Comparison of ENCODE assay signal across 9 mouse cellular contexts in genomic region chr11:103698226-103698625, GRCm38 (mm10). TPM values are rescaled to one million over a fixed set of nuclear protein-coding genes. Genes with fewer than 3 reads are reported as not detected.
A peak's percentile ranks its signal among the peaks of the same experiment; 100 is the strongest.
DNase-seq lines count a peak whose midpoint lies in the region; ATAC-seq and TF ChIP-seq lines count a peak whose summit lies in the region.
"Had no signal": no experiment of that assay in that cellular context is flagged by ENCODE, and none has a peak within 500 bp of the region (broad histone marks: within the 10 kb centered on the region; RNA-seq: fewer than 3 reads in every experiment).

No protein-coding gene starts in this region.

- no peak overlapping the region for H3K27ac ChIP-seq in ES-E14 (ENCODE audit: insufficient read depth, low read depth, low read length, poor library complexity, severe bottlenecking)
- peak overlapping the region; percentile 99 to 100 for H3K27ac ChIP-seq in heart, embryonic 14.5 days (replicated peaks in 1 of 2; ENCODE audit: control insufficient read depth in 1 of 2, insufficient read depth in 1 of 2, low read depth in 2 of 2, low read length in 2 of 2)
- H3K27ac ChIP-seq in liver, embryonic 15.5 days (replicated peaks): peak overlapping the region; percentile 90

- intact Hi-C loops in heart, postnatal 36 days (cut with DNase I): no loop called here

- in situ Hi-C loops in ES-E14 (cut with MboI; ENCODE audit: low sequenced_read_pairs in 2 of 2, unreplicated experiment in 2 of 2): no loop called here

- no peaks in the 10 kb centered on the region for H3K4me1 ChIP-seq in ES-E14 (ENCODE audit: control insufficient read depth in 2 of 2, insufficient read depth in 2 of 2, low read length in 2 of 2, poor library complexity in 1 of 2)
- peaks cover 0 to 7% of the 10 kb centered on the region in 2 experiments; a peak in 1 of 4 replicates for H3K4me1 ChIP-seq in heart, embryonic 14.5 days (ENCODE audit: control insufficient read depth in 2 of 2, insufficient read depth in 2 of 2, low read length in 2 of 2)
- peaks cover 24% of the 10 kb centered on the region for H3K4me1 ChIP-seq in liver, embryonic 15.5 days (replicated peaks)

- no peaks in the 10 kb centered on the region for H3K27me3 ChIP-seq in heart, embryonic 14.5 days (ENCODE audit: control insufficient read depth, insufficient read depth, low read length)
- H3K27me3 ChIP-seq in liver, embryonic 15.5 days: no peaks in the 10 kb centered on the region

- H3K36me3 ChIP-seq in ES-E14 (ENCODE audit: control insufficient read depth, insufficient read depth, low read length, poor library complexity, severe bottlenecking): no peaks in the 10 kb centered on the region
- peaks cover 7% of the 10 kb centered on the region for H3K36me3 ChIP-seq in heart, embryonic 14.5 days (ENCODE audit: control insufficient read depth, insufficient read depth, low read length)
- H3K36me3 ChIP-seq in liver, embryonic 15.5 days (replicated peaks): 0 out of 2 replicates have a peak, but pooled peaks cover 3% of the 10 kb centered on the region

- WGBS in heart, embryonic 14.5 days: 61% methylated on average over 2 of the region's 2 CpGs
- WGBS in liver, embryonic 15.5 days (ENCODE audit: insufficient replicate concordance): 78% methylated on average over 2 of the region's 2 CpGs

- ATAC-seq in heart, embryonic 14.5 days (ENCODE audit: insufficient number of reproducible peaks, insufficient read depth, low FRiP score, low read depth): no peak
- no peak for ATAC-seq in liver, embryonic 15.5 days (ENCODE audit: insufficient read depth)

- H3K4me2 ChIP-seq in heart, embryonic 14.5 days (ENCODE audit: low read length): peak overlapping the region; percentile 80
- H3K4me2 ChIP-seq in liver, embryonic 15.5 days: peak overlapping the region; percentile 71

- H3K9me3 ChIP-seq in ES-E14 (ENCODE audit: control insufficient read depth, insufficient read depth, low read depth, low read length): no peaks in the 10 kb centered on the region
- H3K9me3 ChIP-seq in heart, embryonic 14.5 days (ENCODE audit: control insufficient read depth, low read length): no peaks in the 10 kb centered on the region
- H3K9me3 ChIP-seq in liver, embryonic 15.5 days (replicated peaks): no peaks in the 10 kb centered on the region

- H3K9ac ChIP-seq in ES-E14 (ENCODE audit: insufficient read depth, low read depth, low read length, poor library complexity, severe bottlenecking): peak overlapping the region; percentile 96; the same call in 1 of the 2 replicates
- H3K9ac ChIP-seq in heart, embryonic 14.5 days (ENCODE audit: low read length): peak overlapping the region; percentile 92
- peak overlapping the region; percentile 79 for H3K9ac ChIP-seq in liver, embryonic 15.5 days

- peak overlapping the region; percentile 77 to 100 for H3K4me3 ChIP-seq in ES-E14 (ENCODE audit: insufficient read depth in 1 of 2, low read depth in 1 of 2, low read length in 2 of 2, poor library complexity in 1 of 2, severe bottlenecking in 1 of 2)
- H3K4me3 ChIP-seq in heart, embryonic 14.5 days (ENCODE audit: control insufficient read depth in 1 of 2, insufficient read depth in 1 of 2, low read depth in 1 of 2, low read length in 2 of 2): peak overlapping the region; percentile 84 to 95; a peak in 3 of 4 replicates
- peak overlapping the region; percentile 90 for H3K4me3 ChIP-seq in liver, embryonic 15.5 days (replicated peaks)

- peak; percentile 37 to 58 for DNase-seq in heart, adult 18-20 months
- no peak for DNase-seq in heart, postnatal 36 days
- no peak for DNase-seq in ES-E14 (ENCODE audit: low read depth, low spot score)
- DNase-seq in natural killer cell, adult 2 months (ENCODE audit: low spot score in 2 of 2): no peak
- DNase-seq in spleen, adult 18-20 months: no peak
- DNase-seq in cerebellum, adult 9-10 months: no peak

TF ChIP-seq in ES-E14, 5 proteins besides CTCF, POLR2A, EP300 and RAD21:
- TF ChIP-seq CHD2 (IDR thresholded peaks at IDR 0.05; ENCODE audit: low read depth, low read length) (no peak), HCFC1 (IDR thresholded peaks at IDR 0.05; ENCODE audit: borderline replicate concordance, insufficient read depth, low read length) (no peak), ZNF384 (IDR thresholded peaks at IDR 0.05; ENCODE audit: low read depth, low read length) (no peak), ZC3H11A (IDR thresholded peaks at IDR 0.05; ENCODE audit: borderline replicate concordance, low read depth, low read length) (no peak), MAFK (IDR thresholded peaks at IDR 0.05; ENCODE audit: insufficient read depth, low read depth, low read length) (no peak)

RNA-seq across cellular contexts. Expression of gene Gosr2, which starts 0.5 kb away (rescaled TPM):
- 10 to 100 TPM; 31.1 to 32.8 TPM for total RNA-seq in heart, adult 18-20 months (2021)
- total RNA-seq in heart, postnatal 36 days (2021): 10 to 100 TPM; 34.7 to 34.9 TPM
- 47.6 and 70.2 TPM in 2 replicates for total RNA-seq in ES-E14 (2012; rRNA removed)
- 60.4 and 63.5 TPM in 2 replicates for polyA plus RNA-seq in heart, embryonic 14.5 days (2014; fragmentation: Nextera tagmentation; extraction: Ambion mirVana)
- polyA plus RNA-seq in liver, embryonic 15.5 days (2015; fragmentation: Nextera tagmentation; extraction: Ambion mirVana): 37.2 and 38.6 TPM in 2 replicates

RNA-seq across cellular contexts. Expression of gene Rprml, which starts 48.9 kb away (rescaled TPM):
- total RNA-seq in heart, adult 18-20 months (2021): not detected
- total RNA-seq in heart, postnatal 36 days (2021): not detected
- total RNA-seq in ES-E14 (2012; rRNA removed): 0.49 and 0.63 TPM in 2 replicates
- polyA plus RNA-seq in heart, embryonic 14.5 days (2014; fragmentation: Nextera tagmentation; extraction: Ambion mirVana): not detected in 2 replicates
- polyA plus RNA-seq in liver, embryonic 15.5 days (2015; fragmentation: Nextera tagmentation; extraction: Ambion mirVana): not detected in 2 replicates

RNA-seq across cellular contexts. Expression of gene Wnt9b, which starts 51.4 kb away (rescaled TPM):
- total RNA-seq in heart, adult 18-20 months (2021): under 1 TPM; 0.77 to 0.79 TPM
- 1 to 10 TPM in 1 of 2 experiments, under 1 TPM in 1; 0.83 to 1.0 TPM for total RNA-seq in heart, postnatal 36 days (2021)
- 0.09 and 0.11 TPM in 2 replicates for total RNA-seq in ES-E14 (2012; rRNA removed)
- polyA plus RNA-seq in heart, embryonic 14.5 days (2014; fragmentation: Nextera tagmentation; extraction: Ambion mirVana): 0.45 and 0.65 TPM in 2 replicates
- polyA plus RNA-seq in liver, embryonic 15.5 days (2015; fragmentation: Nextera tagmentation; extraction: Ambion mirVana): 0.05 and 0.06 TPM in 2 replicates

RNA-seq across cellular contexts. Expression of gene Lyzl6, which starts 59.5 kb away (rescaled TPM):
- not detected for total RNA-seq in heart, adult 18-20 months (2021)
- not detected for total RNA-seq in heart, postnatal 36 days (2021)
- total RNA-seq in ES-E14 (2012; rRNA removed): not detected in 2 replicates
- polyA plus RNA-seq in heart, embryonic 14.5 days (2014; fragmentation: Nextera tagmentation; extraction: Ambion mirVana): not detected in 2 replicates
- polyA plus RNA-seq in liver, embryonic 15.5 days (2015; fragmentation: Nextera tagmentation; extraction: Ambion mirVana): not detected in 2 replicates
- polyA plus RNA-seq: frontal cortex, adult 2 months had no signal

Comparison
In these comparisons a context has a peak if more than half of its experiments do, and no peak if none do; other contexts are left out.
1. DNase-seq: peak in heart, adult 18-20 months (2 of 2); none in heart, postnatal 36 days (0 of 2), ES-E14 (single experiment), natural killer cell, adult 2 months (0 of 2), spleen, adult 18-20 months (0 of 2) and cerebellum, adult 9-10 months (single experiment).
2. Peak in every context shown above with its lines, with median percentiles within 50 percentile points of each other: H3K4me3 ChIP-seq and H3K9ac ChIP-seq.